Mouse (Mus musculus) embryonic facial prominence, embryonic 13.5 days (tissue): Measurements from ENCODE around the gene Cstf2. TPM values are rescaled to one million over a fixed set of nuclear protein-coding genes. Genes with fewer than 3 reads are reported as not detected.

Experiments used
- ATAC-seq: fragments of 200-750 bp; cut with Nextera tagmentation; 2 replicates; pipeline ENCODE4 v1.8.0; 2017; ENCODE audit warnings: low read depth; ENCODE audit not compliant: insufficient number of reproducible peaks, insufficient read depth, low FRiP score, low TSS enrichment
- H3K27ac ChIP-seq: fragments of 300-500 bp; sonication (generic); 2 replicates; pipeline ENCODE4 v1.5.1; 2015; ENCODE audit warnings: moderate library complexity, mild to moderate bottlenecking, inconsistent platforms
- H3K27me3 ChIP-seq: fragments of 300-500 bp; sonication (generic); 2 replicates; pipeline ENCODE4 v1.6.1; 2015; ENCODE audit warnings: mild to moderate bottlenecking, inconsistent platforms
- H3K36me3 ChIP-seq: fragments of 300-500 bp; sonication (generic); 2 replicates; pipeline ENCODE4 v1.6.1; 2015; ENCODE audit warnings: mild to moderate bottlenecking, inconsistent platforms
- H3K4me1 ChIP-seq: fragments of 300-500 bp; sonication (generic); 2 replicates; pipeline ENCODE4 v1.6.1; 2015; ENCODE audit warnings: inconsistent platforms
- H3K4me2 ChIP-seq: fragments of 300-500 bp; sonication (generic); 2 replicates; pipeline ENCODE4 v1.6.1; 2015; ENCODE audit warnings: moderate library complexity, mild to moderate bottlenecking, inconsistent platforms
- H3K4me3 ChIP-seq: fragments of 300-500 bp; sonication (generic); 2 replicates; pipeline ENCODE4 v1.5.1; 2015; ENCODE audit warnings: mild to moderate bottlenecking, inconsistent platforms
- H3K9ac ChIP-seq: fragments of 300-500 bp; sonication (generic); 2 replicates; pipeline ENCODE4 v1.6.1; 2015; ENCODE audit warnings: mild to moderate bottlenecking, inconsistent platforms
- H3K9me3 ChIP-seq: fragments of 300-500 bp; sonication (generic); 2 replicates; pipeline ENCODE4 v1.6.1; 2016; ENCODE audit warnings: inconsistent platforms
- WGBS: fragments of 180-500 bp; shearing (Covaris S2); methylation state at CpG from one replicate; pipeline ENCODE4 v1.1.7; 2015; ENCODE audit warnings: mixed read lengths; 5-methylcytosine and 5-hydroxymethylcytosine counted together
- microRNA-seq: library from miRNA; unstranded; fragments of <30 nt; microRNA quantifications from one replicate; pipeline ENCODE4, GENCODE M21; 2016
- polyA plus RNA-seq: library from polyadenylated mRNA; unstranded; fragments of >200 nt; fragmentation: Nextera tagmentation; extraction: Ambion mirVana; gene quantifications from 2 replicates; pipeline ENCODE4 v1.2.1, GENCODE M21; 2015

Cstf2 gene
- polyA plus RNA-seq, 1 experiment from 2014 or later, result 37.9 TPM

DNA sequence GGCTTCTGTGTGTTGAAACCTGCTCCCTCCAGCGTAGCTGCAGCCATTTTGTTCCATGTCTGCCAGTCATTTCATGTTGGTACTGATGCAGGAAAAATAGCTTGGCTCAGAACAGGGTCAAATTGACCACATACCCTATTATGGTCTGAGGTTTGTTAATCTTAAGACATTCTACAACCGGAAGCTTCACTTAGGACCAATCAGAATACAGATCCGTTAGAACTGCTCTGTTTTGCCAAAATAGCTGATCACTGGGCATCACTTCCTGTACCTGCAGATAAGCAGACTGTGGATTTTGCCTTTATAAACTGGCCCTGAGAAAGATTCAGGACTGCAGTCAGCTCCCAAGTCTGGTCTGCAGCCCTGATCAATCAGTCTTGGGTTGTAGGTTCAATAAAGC, 69.6 kb downstream of the Cstf2 start:
- Histone ChIP-seq H3K27me3 (peaks cover 45% of the 10 kb centered on the region), H3K9me3 (no peaks in the 10 kb centered on the region), H3K9ac (no peak overlapping the region), H3K27ac (no peak overlapping the region), H3K4me2 (no peak overlapping the region), H3K4me3 (no peak overlapping the region), H3K4me1 (no peaks in the 10 kb centered on the region), H3K36me3 (no peaks in the 10 kb centered on the region)
- 76% methylated on average over 3 of the region's 3 CpGs for WGBS
- ATAC-seq, result no peak

- Histone ChIP-seq H3K9me3 (no peaks in the 10 kb centered on the region), H3K9ac (no peak overlapping the region), H3K27ac (no peak overlapping the region), H3K4me3 (no peak overlapping the region), H3K36me3 (no peaks in the 10 kb centered on the region), H3K4me2 (no peak overlapping the region), H3K27me3 (peaks cover 35% of the 10 kb centered on the region), H3K4me1 (no peaks in the 10 kb centered on the region)
- no peak for ATAC-seq
- 31% methylated on average over 5 of the region's 5 CpGs for WGBS
Observed at GRCm38 (mm10) chrX:134132295-134132694, 73.3 kb downstream of the Cstf2 start.

DNA sequence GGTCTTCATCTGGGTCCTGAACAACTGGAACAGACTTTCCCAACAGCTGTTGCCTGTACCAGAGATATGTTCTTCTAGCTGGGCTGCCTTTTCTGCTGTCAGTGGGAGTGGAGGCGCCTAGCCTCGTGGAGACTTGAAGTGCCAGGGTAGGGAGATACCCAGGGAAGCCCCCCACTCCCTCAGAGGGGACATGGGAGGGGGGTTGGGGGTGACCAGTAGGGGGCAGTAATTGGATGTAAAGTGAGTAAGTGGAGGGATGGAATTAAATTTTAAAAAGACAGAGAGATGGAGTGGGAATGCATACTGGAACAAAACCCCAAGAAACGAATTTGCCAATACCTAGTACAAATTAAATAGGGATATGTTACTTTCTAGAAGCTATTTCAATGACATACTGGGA, 74.8 kb downstream of the Cstf2 start:
- Histone ChIP-seq H3K27me3 (peaks cover 28% of the 10 kb centered on the region), H3K4me1 (no peaks in the 10 kb centered on the region), H3K4me3 (no peak overlapping the region), H3K9ac (no peak overlapping the region), H3K9me3 (no peaks in the 10 kb centered on the region), H3K27ac (no peak overlapping the region), H3K4me2 (no peak overlapping the region), H3K36me3 (no peaks in the 10 kb centered on the region)
- ATAC-seq, result no peak
- WGBS, result 51% methylated on average over 3 of the region's 3 CpGs

Small RNA genes lying within 50 kb of the gene (microRNA-seq; reads per million reads assigned to microRNA genes)
- gene Mir3112, result not detected

Other genes with a start within 250 kb of the Cstf2 start
- 20.4 and 25.5 TPM in 2 replicates for gene Tnmd, start 208.2 kb upstream of the Cstf2 start, polyA plus RNA-seq
- 183 and 211 TPM in 2 replicates for gene Tspan6, start 160.8 kb upstream of the Cstf2 start, polyA plus RNA-seq
- 3.9 and 4.8 TPM in 2 replicates for gene Srpx2, start 150.8 kb upstream of the Cstf2 start, polyA plus RNA-seq
- gene Sytl4, start 77.4 kb upstream of the Cstf2 start, polyA plus RNA-seq, result 3.1 and 5.4 TPM in 2 replicates
- gene Xkrx, start 102.9 kb downstream of the Cstf2 start, polyA plus RNA-seq, result 0.37 and 0.51 TPM in 2 replicates
- gene Arl13a, start 128.3 kb downstream of the Cstf2 start, polyA plus RNA-seq, result not detected in 2 replicates
- 0.11 TPM in 1 of 2 replicates, not detected in the other for gene Nox1, start 162.8 kb downstream of the Cstf2 start, polyA plus RNA-seq
- 15.3 and 15.6 TPM in 2 replicates for gene Trmt2b, start 217.8 kb downstream of the Cstf2 start, polyA plus RNA-seq
- gene Tmem35a, start 236.0 kb downstream of the Cstf2 start, polyA plus RNA-seq, result 14.2 and 16.0 TPM in 2 replicates
- 27.3 and 29.7 TPM in 2 replicates for gene Cenpi, start 248.9 kb downstream of the Cstf2 start, polyA plus RNA-seq